Mouse (Mus musculus): ENCODE data around the gene Nmt1. TPM values are rescaled to one million over a fixed set of nuclear protein-coding genes. Genes with fewer than 3 reads are reported as not detected.

The Nmt1 gene
- total and polyA plus RNA-seq, 3 experiments, result 29.8 to 147 (median 70.5) TPM

DNA sequence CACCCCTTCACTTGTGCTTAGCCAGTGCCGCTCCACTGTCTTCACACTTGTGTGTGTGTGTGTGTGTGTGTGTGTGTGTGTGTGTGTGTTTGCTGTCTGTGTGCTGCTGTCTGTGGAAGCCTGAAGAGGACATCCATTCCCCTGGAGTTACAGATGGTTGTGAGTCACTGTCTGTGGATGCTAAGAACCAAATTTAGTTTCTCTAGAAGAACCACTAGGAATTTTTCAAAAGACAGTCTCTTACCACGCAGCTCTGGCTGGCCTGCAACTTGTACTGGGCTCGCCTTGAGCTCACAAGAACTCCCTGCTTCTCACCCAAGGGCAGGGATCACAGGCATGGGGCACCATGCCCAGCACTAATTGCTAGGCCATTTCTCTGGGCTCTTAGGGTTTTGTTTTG is 5.0 kb downstream of the Nmt1 start:
- peaks cover 85% of the 10 kb centered on the region for H3K79me2 ChIP-seq (ENCODE audit: control insufficient read depth, insufficient read depth, low read length, poor library complexity)
- H3K27ac ChIP-seq (ENCODE audit: control insufficient read depth, low read depth, low read length), result no peak overlapping the region
- no peaks in the 10 kb centered on the region for H3K9me3 ChIP-seq (replicated peaks; ENCODE audit: insufficient read depth, low read length)
- DNase-seq (ENCODE audit: low read depth, low spot score), result no peak
- H3K9ac ChIP-seq (ENCODE audit: control insufficient read depth, low read depth, low read length, poor library complexity, severe bottlenecking), result no peak overlapping the region
- TF ChIP-seq USF1 (IDR thresholded peaks at IDR 0.05; ENCODE audit: low read depth, low read length), result no peak
- TF ChIP-seq BHLHE40 (IDR thresholded peaks at IDR 0.05; ENCODE audit: borderline replicate concordance, low read depth, low read length), result no peak
- no peak for TF ChIP-seq MEF2A (IDR thresholded peaks at IDR 0.05; ENCODE audit: extremely low read depth, insufficient replicate concordance, low read depth, low read length, poor library complexity, severe bottlenecking)
- no peak for TF ChIP-seq CHD2 (IDR thresholded peaks at IDR 0.05; ENCODE audit: low read length)
- TF ChIP-seq ZC3H11A (IDR thresholded peaks at IDR 0.05; ENCODE audit: low read depth, low read length), result no peak
- TF ChIP-seq RCOR1 (IDR thresholded peaks at IDR 0.05; ENCODE audit: low read depth, low read length), result no peak
- no peak for TF ChIP-seq KAT2A (conservative IDR thresholded peaks at IDR 0.05; ENCODE audit: low read depth, low read length)
- TF ChIP-seq MAX (IDR thresholded peaks at IDR 0.05; ENCODE audit: low read length), result no peak
- TF ChIP-seq POLR2AphosphoS5 (IDR thresholded peaks at IDR 0.05; ENCODE audit: borderline replicate concordance, low read depth, low read length), result no peak
- no peak overlapping the region for H3K4me3 ChIP-seq (ENCODE audit: control insufficient read depth in 1 of 2, insufficient read depth in 1 of 2, low read depth in 2 of 2, low read length in 2 of 2)
- peaks cover 0 to 5% of the 10 kb centered on the region in 2 experiments; a peak in 1 of 4 replicates for H3K4me1 ChIP-seq (ENCODE audit: control insufficient read depth in 1 of 2, insufficient read depth in 2 of 2, low read length in 2 of 2)
- no peaks in the 10 kb centered on the region for H3K27me3 ChIP-seq (ENCODE audit: control insufficient read depth in 1 of 2, insufficient read depth in 2 of 2, low read length in 2 of 2)
- H3K36me3 ChIP-seq (ENCODE audit: control insufficient read depth in 1 of 2, insufficient read depth in 2 of 2, low read length in 2 of 2), result peaks cover 2 to 22% of the 10 kb centered on the region in 2 experiments

DNA sequence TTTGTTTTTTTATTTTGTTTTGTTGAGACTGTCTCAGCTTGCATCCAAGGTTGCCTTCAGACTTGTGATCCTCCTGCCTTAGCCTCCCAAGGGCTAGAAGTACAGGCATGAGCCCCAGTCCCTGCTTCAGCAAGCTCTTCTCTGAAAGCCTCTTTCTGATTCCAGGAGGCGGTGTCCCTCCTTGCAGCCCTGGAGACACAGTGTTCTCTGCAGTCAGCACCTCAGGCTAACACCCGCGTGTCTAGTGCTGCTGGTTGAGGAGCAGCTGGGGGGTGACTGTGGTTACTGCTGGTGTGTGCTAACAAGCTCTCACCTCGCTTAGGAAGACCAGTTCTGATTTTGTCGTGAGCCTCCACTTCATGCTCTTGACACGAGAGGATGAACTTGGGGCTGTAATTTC is 7.0 kb downstream of the Nmt1 start:
- no peaks in the 10 kb centered on the region for H3K9me3 ChIP-seq (replicated peaks; ENCODE audit: insufficient read depth, low read length)
- peaks cover 90% of the 10 kb centered on the region for H3K79me2 ChIP-seq (ENCODE audit: control insufficient read depth, insufficient read depth, low read length, poor library complexity)
- DNase-seq (ENCODE audit: low read depth, low spot score), result no peak
- TF ChIP-seq ZMIZ1 (IDR thresholded peaks at IDR 0.05; ENCODE audit: low read depth, low read length), result no peak
- TF ChIP-seq UBTF (IDR thresholded peaks at IDR 0.05; ENCODE audit: borderline replicate concordance, insufficient read depth, low read depth, low read length), result no peak
- TF ChIP-seq ZKSCAN1 (IDR thresholded peaks at IDR 0.05; ENCODE audit: low read depth, low read length), result no peak
- TF ChIP-seq MAX (IDR thresholded peaks at IDR 0.05; ENCODE audit: low read length), result no peak
- no peak for TF ChIP-seq EP300 (IDR thresholded peaks at IDR 0.05; ENCODE audit: low read depth in 1 of 2, low read length in 2 of 2)
- no peak overlapping the region for H3K9ac ChIP-seq (ENCODE audit: control insufficient read depth, low read depth, low read length, poor library complexity, severe bottlenecking)
- H3K27me3 ChIP-seq (ENCODE audit: control insufficient read depth in 1 of 2, insufficient read depth in 2 of 2, low read length in 2 of 2), result no peaks in the 10 kb centered on the region
- peaks cover 0 to 3% of the 10 kb centered on the region in 2 experiments; a peak in 1 of 4 replicates for H3K4me1 ChIP-seq (ENCODE audit: control insufficient read depth in 1 of 2, insufficient read depth in 2 of 2, low read length in 2 of 2)
- H3K27ac ChIP-seq (ENCODE audit: control insufficient read depth, low read depth, low read length), result no peak overlapping the region
- peaks cover 7 to 14% of the 10 kb centered on the region in 2 experiments for H3K36me3 ChIP-seq (ENCODE audit: control insufficient read depth in 1 of 2, insufficient read depth in 2 of 2, low read length in 2 of 2)
- no peak overlapping the region for H3K4me3 ChIP-seq (ENCODE audit: control insufficient read depth in 1 of 2, insufficient read depth in 1 of 2, low read depth in 2 of 2, low read length in 2 of 2)

DNA sequence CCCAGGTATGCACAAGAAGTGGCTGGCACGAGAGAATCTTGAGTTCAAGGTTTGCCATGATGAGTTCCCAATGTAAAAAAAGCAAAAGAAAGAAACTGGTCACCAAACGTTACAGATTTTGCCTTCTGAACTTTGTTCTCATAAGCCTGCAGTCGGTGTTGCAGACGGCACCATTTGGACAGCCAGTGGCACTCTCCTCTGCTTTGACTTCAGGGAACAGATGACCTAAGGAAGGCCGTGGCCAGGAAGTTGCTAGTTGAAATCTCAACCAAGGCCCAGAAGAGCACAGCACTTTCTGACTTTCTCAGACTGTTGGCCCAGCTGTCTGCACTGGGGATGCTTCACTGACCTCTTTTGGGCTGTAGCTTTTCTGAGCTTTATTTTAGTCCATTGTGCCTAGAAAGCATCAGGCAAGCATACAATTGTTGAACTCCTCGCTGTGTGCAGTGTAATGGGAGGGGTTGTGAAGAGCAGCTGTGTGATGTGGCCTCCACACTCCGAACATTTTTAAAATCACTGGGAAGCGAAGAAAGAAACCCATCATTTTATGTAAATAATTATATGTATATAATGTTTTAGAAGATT is 9.0 kb downstream of the Nmt1 start:
- H3K79me2 ChIP-seq (ENCODE audit: control insufficient read depth, insufficient read depth, low read length, poor library complexity), result peaks cover 82% of the 10 kb centered on the region
- H3K36me3 ChIP-seq (ENCODE audit: control insufficient read depth in 1 of 2, insufficient read depth in 2 of 2, low read length in 2 of 2), result peaks cover 0 to 10% of the 10 kb centered on the region in 2 experiments; a peak in 2 of 4 replicates
- no peak for DNase-seq (ENCODE audit: low read depth, low spot score)
- no peaks in the 10 kb centered on the region for H3K9me3 ChIP-seq (replicated peaks; ENCODE audit: insufficient read depth, low read length)
- H3K27ac ChIP-seq (ENCODE audit: control insufficient read depth, low read depth, low read length), result no peak overlapping the region
- no peak overlapping the region for H3K9ac ChIP-seq (ENCODE audit: control insufficient read depth, low read depth, low read length, poor library complexity, severe bottlenecking)
- H3K4me1 ChIP-seq (ENCODE audit: control insufficient read depth in 1 of 2, insufficient read depth in 2 of 2, low read length in 2 of 2), result no peaks in the 10 kb centered on the region
- no peak overlapping the region for H3K4me3 ChIP-seq (ENCODE audit: control insufficient read depth in 1 of 2, insufficient read depth in 1 of 2, low read depth in 2 of 2, low read length in 2 of 2)
- no peaks in the 10 kb centered on the region for H3K27me3 ChIP-seq (ENCODE audit: control insufficient read depth in 1 of 2, insufficient read depth in 2 of 2, low read length in 2 of 2)
- TF ChIP-seq MEF2A (IDR thresholded peaks at IDR 0.05; ENCODE audit: extremely low read depth, insufficient replicate concordance, low read depth, low read length, poor library complexity, severe bottlenecking) (no peak), SIN3A (IDR thresholded peaks at IDR 0.05; ENCODE audit: low read length) (no peak), USF1 (IDR thresholded peaks at IDR 0.05; ENCODE audit: low read depth, low read length) (no peak), NELFE (IDR thresholded peaks at IDR 0.05; ENCODE audit: low read depth, low read length) (no peak), CHD1 (IDR thresholded peaks at IDR 0.05; ENCODE audit: low read depth, low read length) (no peak), MAFK (IDR thresholded peaks at IDR 0.05; ENCODE audit: borderline replicate concordance, low read depth, low read length) (no peak), TCF12 (IDR thresholded peaks at IDR 0.05; ENCODE audit: low read depth, low read length) (no peak), TBP (IDR thresholded peaks at IDR 0.05; ENCODE audit: low read depth, low read length) (no peak), SMC3 (IDR thresholded peaks at IDR 0.05; ENCODE audit: low read depth, low read length) (no peak), MYB (IDR thresholded peaks at IDR 0.05; ENCODE audit: low read depth, low read length) (no peak), ETS1 (IDR thresholded peaks at IDR 0.05; ENCODE audit: low read depth, low read length) (no peak), ELF1 (IDR thresholded peaks at IDR 0.05; ENCODE audit: low read depth, low read length) (no peak), MXI1 (IDR thresholded peaks at IDR 0.05; ENCODE audit: low read depth, low read length) (no peak)

Measured in MEL (cell line).